Mouse (Mus musculus) heart, postnatal 4 days (tissue): ENCODE results near the gene Slc32a1. TPM values are rescaled to one million over a fixed set of nuclear protein-coding genes. Genes with fewer than 3 reads are reported as not detected.

Source experiments
- microRNA-seq, 2 experiments: library from miRNA; unstranded; fragments of <30 nt; microRNA quantifications; one replicate each; pipeline ENCODE4 v1.2.0; 2021 to 2022
- total RNA-seq, 2 experiments: library from RNA; stranded (reverse); gene quantifications; 2 replicates each; pipeline ENCODE4 v1.2.3; 2021

Gene Slc32a1
- total RNA-seq, 2 experiments from 2014 or later, result not detected

Small RNAs within 50 kb of the gene (microRNA-seq; reads per million reads assigned to microRNA genes)
- 4.8 to 5.5 reads per million in 2 experiments for gene Mir3474

Other genes starting within 250 kb of the Slc32a1 start
- under 1 TPM; 0.05 to 0.52 TPM for gene Snhg11, start 235.1 kb upstream of the Slc32a1 start, total RNA-seq
- gene Ralgapb, start 200.9 kb upstream of the Slc32a1 start, total RNA-seq, result 10 to 100 TPM; 29.2 to 32.9 TPM
- 1 to 10 TPM in 1 of 2 experiments, under 1 TPM in 1; 0.61 to 1.1 TPM for gene Adig, start 108.2 kb upstream of the Slc32a1 start, total RNA-seq
- gene Arhgap40, start 98.0 kb upstream of the Slc32a1 start, total RNA-seq, result not detected
- 1 to 10 TPM; 9.0 to 9.4 TPM for gene Actr5, start 14.1 kb downstream of the Slc32a1 start, total RNA-seq
- gene Ppp1r16b, start 54.6 kb downstream of the Slc32a1 start, total RNA-seq, result 10 to 100 TPM; 13.8 to 14.2 TPM
- 10 to 100 TPM; 29.9 to 33.7 TPM for gene Fam83d, start 157.3 kb downstream of the Slc32a1 start, total RNA-seq
- 10 to 100 TPM; 33.2 to 33.3 TPM for gene Dhx35, start 184.0 kb downstream of the Slc32a1 start, total RNA-seq